Mouse (Mus musculus) brain, embryonic 14.5 days (tissue): ENCODE data around the gene Trhde. TPM values are rescaled to one million over a fixed set of nuclear protein-coding genes. Genes with fewer than 3 reads are reported as not detected.

Source experiments
- DNase-seq: peaks from one replicate; pipeline ENCODE4 v3.0.0-alpha.2; 2011; ENCODE audit warnings: low read depth
- CTCF ChIP-seq: fragments of 200-500 bp; IDR thresholded peaks from 2 replicates; pipeline ENCODE4 v1.5.1; 2012; ENCODE audit warnings: inconsistent platforms, mild to moderate bottlenecking, moderate library complexity, borderline replicate concordance; ENCODE audit not compliant: insufficient read depth, insufficient read length; ENCODE audit errors: extremely low read depth
- POLR2A ChIP-seq: fragments of 200-500 bp; IDR thresholded peaks from 2 replicates; pipeline ENCODE4 v1.6.1; 2012; ENCODE audit warnings: mild to moderate bottlenecking, inconsistent platforms, borderline replicate concordance; ENCODE audit not compliant: poor library complexity, insufficient read depth, insufficient read length, severe bottlenecking; ENCODE audit errors: extremely low read depth
- polyA plus RNA-seq: library from polyadenylated mRNA; depleted of rRNA; stranded (reverse); fragments of >200 nt; gene quantifications from 2 replicates; pipeline ENCODE4 v1.2.3, GENCODE M21; 2012

Gene Trhde
- polyA plus RNA-seq, 1 experiment: 6.5 TPM

- DNase-seq: peak; percentile 30
- TF ChIP-seq CTCF (no peak), POLR2A (no peak)
Measured at GRCm38 (mm10) chr10:114735111-114735510, 67.0 kb downstream of the Trhde start.

GRCm38 (mm10) chr10:114725591-114725990 is 76.5 kb downstream of the Trhde start:
- DNase-seq: peak; percentile 34
- TF ChIP-seq CTCF (no peak), POLR2A (no peak)

GRCm38 (mm10) chr10:114701791-114702190 is 100.3 kb downstream of the Trhde start:
- DNase-seq: peak; percentile 61

GRCm38 (mm10) chr10:114671791-114672415 is 130.2 kb downstream of the Trhde start:
- no peak for TF ChIP-seq POLR2A
- no peak for TF ChIP-seq CTCF
- DNase-seq: peak; percentile 64

More at GRCm38 (mm10) chr10:114701791-114702190, 100.3 kb downstream of the Trhde start:
- TF ChIP-seq POLR2A (no peak), CTCF (no peak)

- TF ChIP-seq CTCF (no peak), POLR2A (no peak)
- no peak for DNase-seq
Measured at GRCm38 (mm10) chr10:114593046-114593445, 209.1 kb downstream of the Trhde start.

GRCm38 (mm10) chr10:114578926-114579325 is 223.2 kb downstream of the Trhde start:
- TF ChIP-seq CTCF (no peak), POLR2A (no peak)
- DNase-seq: peak; percentile 87

- DNase-seq: no peak
- TF ChIP-seq CTCF (no peak), POLR2A (no peak)
Measured at GRCm38 (mm10) chr10:114567891-114568290, 234.2 kb downstream of the Trhde start.

GRCm38 (mm10) chr10:114509186-114509585 is 292.9 kb downstream of the Trhde start:
- TF ChIP-seq POLR2A (no peak), CTCF (no peak)
- DNase-seq: no peak

- TF ChIP-seq CTCF (no peak), POLR2A (no peak)
- DNase-seq: peak; percentile 15
Measured at GRCm38 (mm10) chr10:114488806-114489205, 313.3 kb downstream of the Trhde start.

GRCm38 (mm10) chr10:114455591-114455990 is 346.5 kb downstream of the Trhde start:
- TF ChIP-seq POLR2A (no peak), CTCF (peak; percentile 4; the same call in 1 of the 2 replicates)
- no peak for DNase-seq

- TF ChIP-seq CTCF (no peak), POLR2A (no peak)
- peak; percentile 67 for DNase-seq
Measured at GRCm38 (mm10) chr10:114448116-114448515, 354.0 kb downstream of the Trhde start.

GRCm38 (mm10) chr10:114418956-114419530 is 383.1 kb downstream of the Trhde start:
- DNase-seq: peak; percentile 12
- TF ChIP-seq POLR2A (no peak), CTCF (no peak)
